Mouse (Mus musculus) WW6 (cell line): ENCODE results near the gene Plvap.

Experiments used
- DNase-seq: peaks from one replicate; pipeline ENCODE4 v3.0.0-alpha.2; 2013; ENCODE audit warnings: low read depth, low spot score

Gene Plvap

DNA sequence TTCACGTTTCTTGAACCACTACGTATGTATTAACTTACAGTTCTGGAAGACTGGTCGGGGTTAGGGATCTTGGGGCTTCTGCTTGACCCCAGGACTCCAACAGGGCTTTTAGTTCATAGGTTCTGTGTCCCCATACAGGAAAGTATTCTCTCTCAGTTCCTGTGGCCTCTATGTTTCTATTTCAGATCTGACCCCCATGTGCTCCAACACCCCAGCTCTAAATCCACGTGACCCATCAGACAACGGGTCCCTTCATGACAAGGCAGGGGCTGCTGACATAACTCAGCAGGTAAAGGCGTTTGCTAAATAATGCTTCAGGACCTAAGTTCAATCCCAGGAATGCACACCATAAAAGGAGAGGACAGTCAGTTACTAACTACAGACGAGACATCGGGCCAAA lies 45.8 kb downstream of the Plvap start:
- no peak for DNase-seq

DNA sequence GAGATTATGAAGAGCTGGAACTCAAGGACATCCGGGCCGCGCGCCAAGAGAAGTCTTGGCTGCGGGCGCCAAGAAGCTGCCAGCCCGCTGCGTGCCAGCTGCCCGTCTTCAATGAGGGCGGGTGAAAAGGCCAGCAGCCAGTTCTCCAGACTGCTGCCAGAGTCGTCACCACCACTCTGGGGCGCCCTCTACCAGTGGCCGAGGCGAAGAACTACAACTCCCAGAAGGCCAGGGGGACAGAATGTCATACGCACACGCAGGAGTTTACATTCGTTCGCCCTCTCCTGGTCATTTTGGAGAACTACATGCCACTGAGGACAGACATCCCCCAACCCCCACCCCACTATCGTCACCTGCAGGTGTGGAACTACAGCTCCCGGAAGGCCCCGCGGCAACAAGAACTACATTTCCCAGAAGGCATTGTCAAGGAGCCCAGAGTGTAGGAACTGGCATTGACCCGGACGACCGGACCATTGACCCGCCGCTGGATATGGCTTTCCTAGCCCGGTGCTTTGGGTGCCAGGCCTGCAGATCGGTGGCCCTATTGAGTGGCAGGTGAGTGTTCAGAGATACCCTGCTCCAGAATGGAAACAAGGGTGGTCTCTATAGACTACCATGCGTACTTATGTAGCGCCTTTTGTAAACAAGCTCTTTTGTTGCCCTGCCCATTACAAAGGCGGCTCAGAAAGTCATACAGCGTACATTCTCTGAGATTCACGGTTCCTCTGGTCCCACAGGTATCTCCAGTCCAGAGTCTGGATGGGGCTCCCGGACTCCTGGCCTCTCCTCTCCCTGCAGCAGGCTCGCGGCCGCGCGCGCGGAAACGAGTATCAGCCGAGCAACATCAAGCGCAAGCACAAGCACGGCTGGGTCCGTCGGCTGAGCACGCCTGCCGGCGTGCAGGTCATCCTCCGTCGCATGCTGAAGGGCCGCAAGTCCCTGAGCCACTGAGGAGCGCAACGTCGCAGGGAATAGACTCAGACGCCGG lies 46.7 kb downstream of the Plvap start, which contains the start of gene Mrpl34:
Gene Mrpl34, plus strand, starts transcription at position 447 of the 988 bp plus-strand sequence.
- peak; percentile 99 for DNase-seq

DNA sequence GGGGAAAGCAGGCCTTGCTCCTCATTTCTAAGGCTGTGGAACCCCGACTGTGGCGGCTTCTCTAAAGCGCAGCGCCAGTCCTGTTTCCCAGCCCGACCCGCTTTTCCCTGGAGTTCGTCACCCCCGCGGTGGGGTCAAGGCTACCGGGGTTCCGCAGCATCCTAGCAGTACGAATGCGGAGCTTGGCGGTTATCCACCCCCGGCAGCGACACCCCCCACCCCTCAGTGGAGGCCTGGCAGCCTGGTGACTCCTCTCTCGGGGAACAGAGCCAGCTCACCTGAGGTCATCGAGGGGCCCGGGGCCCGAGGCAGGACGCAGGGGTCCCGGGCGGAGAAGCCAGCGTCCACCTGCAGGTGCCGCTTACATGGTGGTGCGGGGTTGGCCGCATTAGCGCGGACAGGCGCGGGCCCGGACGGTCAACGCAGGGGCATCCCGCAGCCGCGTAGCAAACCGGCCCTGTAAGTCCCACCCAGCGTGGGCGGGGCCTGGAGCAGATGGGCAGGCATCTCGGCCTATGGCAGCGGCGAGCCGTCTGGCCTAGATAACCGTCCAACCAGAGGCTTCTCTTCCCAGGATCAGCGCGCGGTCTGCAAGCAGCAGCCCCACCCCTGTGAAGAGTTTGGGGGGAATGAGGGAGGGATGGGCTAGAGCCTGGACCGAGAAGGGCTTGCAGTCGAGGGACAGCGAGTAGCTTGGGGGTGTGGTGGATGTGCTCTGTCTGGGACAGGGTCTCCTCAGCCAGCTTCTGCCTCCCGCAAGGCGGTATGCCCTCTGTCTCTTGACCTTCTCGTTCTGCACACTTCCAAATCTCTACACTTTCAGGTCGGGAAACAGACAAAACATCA lies 48.1 kb downstream of the Plvap start, which contains the start of gene Abhd8:
Gene Abhd8, minus strand, starts transcription at position 468 of the 846 bp plus-strand sequence.
- DNase-seq: peak; percentile 84

DNA sequence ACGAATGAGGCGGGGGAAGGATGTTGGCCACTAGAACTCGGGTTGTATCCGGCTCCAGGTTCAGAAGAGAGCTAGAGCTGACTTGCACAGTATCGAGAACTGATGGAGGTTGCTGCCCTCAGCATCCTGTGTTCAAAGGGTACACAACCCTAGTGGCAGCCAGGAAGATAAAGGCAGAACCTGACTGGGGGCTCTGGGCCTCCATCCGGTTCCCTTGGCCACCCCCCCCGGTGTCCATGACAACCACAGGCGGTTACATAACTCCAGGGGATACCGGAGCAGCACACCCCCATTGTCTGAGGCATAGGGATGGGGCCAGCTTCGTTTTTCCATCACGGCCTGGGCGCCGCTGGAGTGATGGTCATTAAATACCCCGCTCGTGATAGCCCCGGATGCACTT lies 48.8 kb downstream of the Plvap start:
- DNase-seq: no peak

DNA sequence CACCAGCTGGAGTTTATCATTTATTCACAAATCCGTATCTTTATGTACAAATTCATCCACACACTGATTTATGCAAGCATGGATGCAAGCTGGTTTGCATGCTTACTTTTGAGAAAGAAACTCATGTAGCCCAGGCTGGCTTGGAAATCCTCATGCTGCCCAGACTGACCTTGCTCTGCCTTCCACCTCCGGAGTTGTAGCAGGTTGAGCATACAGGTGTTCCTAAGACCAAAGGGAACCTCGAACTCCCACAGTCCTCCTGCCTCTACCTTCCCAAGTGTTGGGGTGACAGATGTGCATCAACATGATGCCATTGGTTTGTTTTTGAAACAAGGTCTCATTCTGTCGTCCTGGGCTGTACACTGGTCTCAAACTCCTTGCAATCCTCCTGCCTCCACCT lies 49.4 kb downstream of the Plvap start:
- no peak for DNase-seq

DNA sequence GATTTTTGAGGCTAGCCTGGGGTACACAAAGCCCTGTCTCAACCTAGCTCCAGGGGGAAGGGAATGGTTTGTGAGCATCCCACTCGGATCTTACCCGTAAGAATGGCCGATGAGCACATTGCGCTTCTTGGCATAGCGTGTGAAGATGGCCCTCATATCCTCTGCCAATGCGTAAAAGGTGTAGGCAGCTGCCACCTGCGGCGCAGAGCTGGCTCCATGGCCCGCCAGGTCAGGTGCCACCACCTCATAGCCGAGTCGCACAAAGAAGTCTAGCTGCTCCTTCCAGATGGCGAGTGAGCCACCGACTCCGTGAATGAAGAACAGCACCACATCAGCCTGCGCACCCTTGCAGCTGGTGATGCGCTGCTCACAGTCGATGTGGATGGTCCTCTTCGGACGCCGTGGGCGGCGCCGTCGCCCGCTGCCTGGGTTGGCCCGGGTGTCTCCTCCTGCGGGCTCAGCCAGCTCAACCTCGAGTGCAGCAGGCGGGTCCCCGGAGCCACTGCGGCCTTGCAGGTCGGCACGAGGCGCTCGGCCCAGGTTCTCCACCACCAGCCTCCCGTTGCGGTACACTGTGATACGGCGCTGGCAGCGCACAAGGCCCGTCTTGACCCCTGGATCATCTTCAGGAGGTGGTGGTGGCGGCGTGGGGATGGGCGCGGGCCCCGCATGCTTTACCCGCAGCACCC lies 50.3 kb downstream of the Plvap start:
- DNase-seq: no peak

DNA sequence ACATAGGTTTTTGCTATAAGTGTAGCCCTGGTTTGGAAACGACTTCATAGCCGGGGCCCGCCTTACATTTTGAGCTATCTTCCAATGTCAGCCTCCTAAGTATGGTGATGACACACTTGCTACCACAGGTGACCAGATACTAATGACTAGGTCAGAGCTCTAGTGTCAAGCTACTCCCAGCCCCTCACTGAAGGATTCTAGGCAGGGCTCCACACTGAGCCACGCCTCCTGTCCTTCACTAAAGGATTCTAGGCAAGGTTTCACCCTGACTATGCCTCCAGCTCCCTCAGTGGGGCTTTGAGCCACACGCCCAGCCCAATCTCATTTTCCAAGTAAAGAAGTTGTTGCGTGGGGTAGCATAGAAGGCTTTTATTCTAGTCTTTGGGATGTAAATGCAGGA lies 50.8 kb downstream of the Plvap start:
- no peak for DNase-seq

DNA sequence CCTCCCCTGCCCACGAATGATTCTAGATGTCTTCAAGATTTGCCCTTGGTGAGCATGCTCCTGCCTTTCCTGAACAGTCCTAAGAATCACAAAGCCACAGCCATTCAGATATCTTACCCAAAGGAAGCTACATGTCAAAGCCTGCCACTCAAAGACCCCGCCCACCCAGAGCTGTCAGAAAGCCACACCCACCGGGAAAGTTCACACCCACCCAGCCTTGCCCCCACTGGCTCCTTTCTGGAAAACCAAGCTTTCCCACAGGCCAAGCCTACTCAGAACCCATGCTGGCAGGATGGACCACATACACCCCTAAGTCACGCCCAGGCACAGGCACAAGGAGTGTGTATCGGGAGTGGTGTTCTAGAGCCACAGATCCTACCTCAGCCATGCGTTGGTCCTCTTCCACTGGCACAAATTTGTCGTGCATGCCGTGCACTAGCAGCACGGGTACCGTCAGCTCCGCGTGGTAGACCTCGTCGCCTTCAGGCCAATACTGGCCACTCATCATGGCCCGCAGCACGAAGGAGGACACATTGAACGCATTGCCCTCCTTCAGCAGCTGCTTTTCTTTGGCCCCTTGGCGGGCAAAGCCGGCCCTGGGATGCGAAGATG lies 53.8 kb downstream of the Plvap start:
- no peak for DNase-seq

DNA sequence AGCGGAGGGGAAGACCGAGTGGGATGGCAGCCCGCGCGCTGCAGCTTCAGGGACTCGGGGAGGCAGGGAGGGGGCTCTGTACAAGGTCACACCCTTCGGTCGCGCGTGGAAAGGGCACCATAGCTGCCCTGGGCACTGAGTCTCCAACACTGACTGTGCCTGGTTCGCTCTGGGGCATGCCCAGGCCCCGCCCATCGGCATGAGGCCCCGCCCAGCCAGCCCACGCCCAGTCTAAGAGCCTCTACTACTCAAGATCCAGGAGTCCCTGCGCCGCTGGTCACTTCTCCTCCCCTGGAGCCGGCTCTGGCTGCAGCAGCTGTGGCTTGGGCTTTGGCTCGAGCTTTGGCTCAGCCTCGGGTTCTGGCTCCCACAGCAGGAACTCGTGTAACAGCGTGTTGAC lies 54.6 kb downstream of the Plvap start:
- DNase-seq: no peak

DNA sequence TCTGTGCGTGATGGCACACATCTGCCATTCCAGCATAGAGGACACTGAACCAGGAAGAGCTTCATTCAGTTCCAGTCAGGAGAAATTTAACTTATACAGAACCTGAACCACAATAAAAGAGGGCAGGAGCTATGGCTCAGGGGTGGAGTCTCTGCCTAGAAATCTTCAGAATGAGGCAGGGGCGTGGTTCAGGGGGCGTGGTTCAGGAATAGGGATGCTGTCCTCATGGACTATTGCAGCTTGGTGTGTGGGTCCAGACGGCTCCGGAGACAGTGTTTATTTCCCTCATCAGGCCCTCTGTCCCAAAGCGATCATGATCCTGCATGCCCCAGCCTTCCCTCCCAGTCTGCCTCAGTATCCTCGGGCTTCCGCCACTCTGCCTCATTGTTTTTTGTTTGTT lies 56.9 kb downstream of the Plvap start:
- DNase-seq: no peak

DNA sequence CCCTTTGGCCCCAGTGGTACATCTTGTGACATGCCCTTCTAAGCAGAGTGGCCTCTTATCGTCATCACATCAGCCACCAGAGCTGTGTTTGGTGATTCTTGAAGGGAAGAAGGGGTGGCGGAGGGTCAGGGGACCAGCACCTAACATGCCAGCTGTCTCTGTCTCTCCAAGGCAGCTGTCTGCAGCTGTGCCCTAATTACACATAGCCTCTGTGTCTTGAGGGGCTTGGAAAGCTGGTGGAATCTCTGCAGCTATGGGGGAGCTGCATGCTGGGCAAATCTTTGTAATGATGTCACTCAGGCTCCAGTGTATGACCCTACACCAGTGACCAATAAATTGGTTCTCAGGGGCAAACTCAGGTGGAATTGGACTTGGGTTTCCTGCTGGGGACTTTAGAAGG lies 58.9 kb downstream of the Plvap start:
- no peak for DNase-seq

DNA sequence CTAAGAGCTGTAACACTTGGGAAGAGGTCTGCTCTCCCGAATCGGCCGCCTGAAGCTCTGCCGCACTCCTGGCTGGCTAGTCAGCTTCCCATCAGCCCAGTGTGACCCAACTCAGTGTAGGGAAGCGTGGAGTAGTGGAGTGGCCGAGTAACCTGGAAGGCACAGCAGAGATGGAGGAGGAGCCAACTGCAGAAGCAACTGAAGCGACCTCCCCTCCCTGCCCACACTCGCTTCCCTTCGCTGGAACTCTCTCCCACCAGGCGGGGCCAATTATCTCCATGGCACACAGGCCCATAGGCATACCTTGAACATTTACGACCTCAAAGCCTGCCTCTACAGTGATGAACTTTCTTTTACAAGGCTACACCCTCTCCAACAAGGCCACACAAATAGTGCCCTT lies 59.8 kb downstream of the Plvap start:
- no peak for DNase-seq

DNA sequence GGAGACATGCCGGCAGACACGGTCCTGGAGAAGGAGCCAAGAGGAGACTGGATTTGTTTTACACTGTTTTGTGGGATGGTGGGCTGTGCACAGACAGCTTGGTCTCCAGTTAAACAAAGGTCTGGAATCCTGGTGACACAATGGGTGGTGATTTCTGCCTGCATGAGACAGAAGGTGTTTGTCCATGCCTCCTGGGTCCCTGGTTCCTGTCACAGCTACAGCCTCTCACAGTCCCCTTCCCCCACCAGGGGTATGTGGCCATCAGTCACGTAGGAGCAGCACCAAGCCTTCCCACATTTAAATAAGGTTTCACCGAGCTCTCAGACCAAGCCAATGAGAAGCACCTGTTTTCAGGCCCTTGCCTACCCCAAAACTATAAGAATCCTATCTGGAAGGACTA lies 60.2 kb downstream of the Plvap start:
- no peak for DNase-seq
